Mouse (Mus musculus) liver, embryonic 13.5 days (tissue): Measurements from ENCODE around the gene Pitpnb. TPM values are rescaled to one million over a fixed set of nuclear protein-coding genes. Genes with fewer than 3 reads are reported as not detected.
A peak's percentile ranks its signal among the peaks of the same experiment; 100 is the strongest.

Source experiments
- ATAC-seq: fragments of 200-750 bp; cut with Nextera tagmentation; 2 replicates; pipeline ENCODE4 v1.8.0; 2017; ENCODE audit warnings: low read depth, mild to moderate bottlenecking, moderate number of reproducible peaks, moderate library complexity
- DNase-seq: peaks from one replicate; pipeline ENCODE4 v3.0.0; 2022
- H3K27ac ChIP-seq: fragments of 300-500 bp; sonication (generic); 2 replicates; pipeline ENCODE4 v1.5.1; 2015; ENCODE audit warnings: moderate library complexity, mild to moderate bottlenecking, inconsistent platforms
- H3K27me3 ChIP-seq: fragments of 300-500 bp; sonication (generic); 2 replicates; pipeline ENCODE4 v1.6.1; 2015; ENCODE audit warnings: mild to moderate bottlenecking, inconsistent platforms
- H3K36me3 ChIP-seq: fragments of 300-500 bp; sonication (generic); 2 replicates; pipeline ENCODE4 v1.6.1; 2015; ENCODE audit warnings: mild to moderate bottlenecking, inconsistent platforms
- H3K4me1 ChIP-seq: fragments of 300-500 bp; sonication (generic); replicated peaks from 2 replicates; pipeline ENCODE4 v1.6.1; 2015; ENCODE audit warnings: inconsistent platforms
- H3K4me2 ChIP-seq: fragments of 300-500 bp; sonication (generic); 2 replicates; pipeline ENCODE4 v1.6.1; 2015; ENCODE audit warnings: inconsistent platforms, mild to moderate bottlenecking, moderate library complexity
- H3K4me3 ChIP-seq: fragments of 300-500 bp; sonication (generic); replicated peaks from 2 replicates; pipeline ENCODE4 v1.5.1; 2015; ENCODE audit warnings: mild to moderate bottlenecking, inconsistent platforms
- H3K9ac ChIP-seq: fragments of 300-500 bp; sonication (generic); 2 replicates; pipeline ENCODE4 v1.6.1; 2015; ENCODE audit warnings: mild to moderate bottlenecking, inconsistent platforms
- H3K9me3 ChIP-seq: fragments of 300-500 bp; sonication (generic); replicated peaks from 2 replicates; pipeline ENCODE4 v1.6.1; 2016; ENCODE audit warnings: inconsistent platforms
- WGBS: fragments of 180-500 bp; shearing (Covaris S2); methylation state at CpG from one replicate; pipeline ENCODE4 v1.1.7; 2015; ENCODE audit not compliant: insufficient replicate concordance; 5-methylcytosine and 5-hydroxymethylcytosine counted together
- polyA plus RNA-seq: library from polyadenylated mRNA; unstranded; fragments of >200 nt; fragmentation: Nextera tagmentation; extraction: Ambion mirVana; gene quantifications from 2 replicates; pipeline ENCODE4 v1.2.1, GENCODE M21; 2015

Gene Pitpnb
- polyA plus RNA-seq = 41.1 and 51.0 TPM in 2 replicates

DNA sequence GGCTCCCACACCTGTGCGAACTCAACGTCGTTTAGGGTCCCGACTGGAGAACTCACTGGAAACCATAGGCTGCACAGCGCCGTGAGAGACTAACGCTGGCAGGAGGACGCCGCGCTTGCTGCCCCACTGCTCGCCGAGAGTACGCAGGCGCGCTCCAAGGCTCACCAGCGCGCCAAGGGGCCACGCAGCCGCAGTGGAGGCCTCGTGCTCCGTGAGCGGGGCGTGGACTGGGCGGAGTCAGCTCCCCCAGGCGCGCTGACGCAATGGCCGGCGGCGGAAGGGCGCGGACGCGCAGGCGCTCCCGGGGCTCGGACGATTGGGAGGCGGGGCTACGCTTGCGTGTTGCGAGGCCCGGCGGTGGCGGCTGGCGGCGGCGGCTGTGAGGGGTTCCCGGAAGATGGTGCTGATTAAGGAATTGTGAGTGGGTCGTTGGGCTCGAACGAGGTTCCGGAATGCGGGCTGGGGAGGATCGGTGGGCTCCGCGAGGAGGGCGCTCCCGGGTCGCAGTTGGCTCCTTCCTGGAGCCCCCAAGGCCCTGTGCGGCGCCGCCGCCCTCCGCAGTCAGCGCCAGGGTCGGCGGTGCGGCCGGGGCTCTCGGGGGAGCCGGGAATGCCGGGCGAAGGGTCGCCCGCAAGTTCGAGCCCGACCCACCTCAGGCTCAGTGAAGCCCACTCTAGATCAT is at the start of gene Pitpnb:
Gene Pitpnb (plus strand): TSS at position 347 of the 682 bp plus-strand sequence.
- Histone ChIP-seq H3K36me3 (peaks cover 24% of the 10 kb centered on the region), H3K27ac (peak within 1 kb of the TSS; percentile 81), H3K4me2 (peak within 1 kb of the TSS; percentile 81), H3K27me3 (no peaks in the 10 kb centered on the region), H3K4me1 (peaks cover 50% of the 10 kb centered on the region), H3K9ac (peak within 1 kb of the TSS; percentile 97), H3K4me3 (peak within 1 kb of the TSS; percentile 98), H3K9me3 (no peaks in the 10 kb centered on the region)
- ATAC-seq = peak; percentile 97
- DNase-seq = peak; percentile 98
- WGBS = 1% methylated on average over 78 of the region's 78 CpGs

GRCm38 (mm10) chr5:111284420-111285175 is 46.0 kb upstream of the Pitpnb start:
- Histone ChIP-seq H3K4me3 (no peak overlapping the region), H3K36me3 (no peaks in the 10 kb centered on the region), H3K9ac (no peak overlapping the region), H3K4me2 (no peak overlapping the region), H3K9me3 (no peaks in the 10 kb centered on the region), H3K27ac (no peak overlapping the region), H3K27me3 (no peaks in the 10 kb centered on the region), H3K4me1 (no peaks in the 10 kb centered on the region; the same call in 1 of the 2 replicates)
- ATAC-seq = no peak
- WGBS = 67% methylated on average over 19 of the region's 19 CpGs
- DNase-seq = no peak

DNA sequence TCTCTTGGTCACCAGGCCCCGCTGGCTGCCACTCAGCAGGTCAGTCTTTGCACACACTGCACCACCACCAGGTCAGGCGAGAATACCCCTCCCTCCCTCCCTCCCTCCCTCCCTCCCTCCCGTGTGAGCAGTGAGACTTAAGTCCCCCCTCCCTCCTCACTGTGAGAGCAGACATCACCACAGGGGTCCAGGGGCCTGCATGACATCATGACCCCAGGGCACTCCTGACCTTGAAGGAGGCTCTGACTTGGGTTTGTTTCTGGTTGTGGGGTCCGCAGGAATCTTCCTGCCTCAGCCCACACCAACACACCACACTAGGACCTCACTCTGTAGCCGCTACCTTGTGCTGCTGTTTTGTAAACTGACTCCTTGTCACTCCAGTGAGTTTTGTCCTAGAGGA is 43.0 kb upstream of the Pitpnb start:
- H3K4me3 ChIP-seq = no peak overlapping the region
- 58% methylated on average over 5 of the region's 5 CpGs for WGBS
- peak overlapping the region; percentile 64; the same call in 1 of the 2 replicates for H3K27ac ChIP-seq
- H3K9ac ChIP-seq = no peak overlapping the region
- H3K4me2 ChIP-seq = no peak overlapping the region
- ATAC-seq = no peak; the same call in 1 of the 2 replicates
- no peaks in the 10 kb centered on the region; the same call in 1 of the 2 replicates for H3K4me1 ChIP-seq
- no peak for DNase-seq
- H3K27me3 ChIP-seq = no peaks in the 10 kb centered on the region
- H3K36me3 ChIP-seq = no peaks in the 10 kb centered on the region
- no peaks in the 10 kb centered on the region for H3K9me3 ChIP-seq

- H3K9ac ChIP-seq = no peak overlapping the region
- WGBS = 68% methylated on average over 11 of the region's 11 CpGs
- no peaks in the 10 kb centered on the region for H3K36me3 ChIP-seq
- H3K4me1 ChIP-seq = no peaks in the 10 kb centered on the region; the same call in 1 of the 2 replicates
- peak overlapping the region; percentile 64 for H3K27ac ChIP-seq
- H3K4me2 ChIP-seq = no peak overlapping the region
- ATAC-seq = peak; percentile 55; the same call in 1 of the 2 replicates
- no peaks in the 10 kb centered on the region for H3K9me3 ChIP-seq
- no peak overlapping the region for H3K4me3 ChIP-seq
- H3K27me3 ChIP-seq = no peaks in the 10 kb centered on the region
- DNase-seq = no peak
Measured at GRCm38 (mm10) chr5:111288486-111288885, 42.1 kb upstream of the Pitpnb start.

- H3K4me2 ChIP-seq = no peak overlapping the region
- no peaks in the 10 kb centered on the region for H3K9me3 ChIP-seq
- no peaks in the 10 kb centered on the region for H3K27me3 ChIP-seq
- H3K4me1 ChIP-seq = no peaks in the 10 kb centered on the region; the same call in 1 of the 2 replicates
- no peak overlapping the region for H3K4me3 ChIP-seq
- no peak for DNase-seq
- no peak overlapping the region for H3K27ac ChIP-seq
- H3K36me3 ChIP-seq = no peaks in the 10 kb centered on the region
- H3K9ac ChIP-seq = no peak overlapping the region
- ATAC-seq = no peak
- 82% methylated on average over 11 of the region's 11 CpGs for whole genome bisulfite sequencing
Measured at GRCm38 (mm10) chr5:111290071-111290470, 40.5 kb upstream of the Pitpnb start.

- no peak for ATAC-seq
- Histone ChIP-seq H3K27ac (no peak overlapping the region), H3K9ac (no peak overlapping the region), H3K4me3 (no peak overlapping the region), H3K27me3 (no peaks in the 10 kb centered on the region), H3K36me3 (no peaks in the 10 kb centered on the region), H3K9me3 (no peaks in the 10 kb centered on the region), H3K4me1 (no peaks in the 10 kb centered on the region; the same call in 1 of the 2 replicates), H3K4me2 (no peak overlapping the region)
- WGBS = 56% methylated on average over 10 of the region's 10 CpGs
- no peak for DNase-seq
Measured at GRCm38 (mm10) chr5:111291639-111292038, 38.9 kb upstream of the Pitpnb start.

- Histone ChIP-seq H3K9me3 (no peaks in the 10 kb centered on the region), H3K4me3 (no peak overlapping the region), H3K27me3 (no peaks in the 10 kb centered on the region), H3K36me3 (no peaks in the 10 kb centered on the region), H3K4me2 (no peak overlapping the region), H3K4me1 (0 out of 2 replicates have a peak, but pooled peaks cover 3% of the 10 kb centered on the region), H3K9ac (no peak overlapping the region), H3K27ac (no peak overlapping the region)
- WGBS = 52% methylated on average over 5 of the region's 5 CpGs
- ATAC-seq (no peak), DNase-seq (no peak)
Measured at GRCm38 (mm10) chr5:111297801-111298200, 32.8 kb upstream of the Pitpnb start.

GRCm38 (mm10) chr5:111298706-111299105 is 31.9 kb upstream of the Pitpnb start:
- Histone ChIP-seq H3K4me1 (0 out of 2 replicates have a peak, but pooled peaks cover 3% of the 10 kb centered on the region), H3K27me3 (no peaks in the 10 kb centered on the region), H3K9me3 (no peaks in the 10 kb centered on the region), H3K4me2 (no peak overlapping the region), H3K4me3 (no peak overlapping the region), H3K9ac (no peak overlapping the region), H3K36me3 (no peaks in the 10 kb centered on the region), H3K27ac (no peak overlapping the region)
- ATAC-seq (no peak), DNase-seq (no peak)
- WGBS = 49% methylated on average over 7 of the region's 7 CpGs

DNA sequence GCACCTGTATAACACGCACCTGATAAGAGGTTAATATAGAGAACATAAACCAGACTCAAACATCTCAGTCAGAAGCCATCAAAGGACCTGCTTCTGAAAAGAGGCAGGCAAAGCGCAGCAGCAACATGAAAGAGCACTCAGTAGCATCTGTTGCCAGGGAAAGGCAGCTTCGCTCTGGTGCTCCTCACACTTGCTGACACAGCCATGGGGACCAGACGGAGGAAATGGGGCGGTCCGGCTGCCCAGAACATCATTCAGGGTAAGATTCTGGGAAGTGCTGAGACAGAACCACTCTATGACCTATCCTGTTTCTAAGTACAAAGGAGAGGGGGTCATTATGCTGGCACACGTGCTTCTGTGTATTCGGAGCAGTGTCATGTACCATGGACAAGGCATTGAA is 29.8 kb upstream of the Pitpnb start:
- Histone ChIP-seq H3K27me3 (no peaks in the 10 kb centered on the region), H3K4me3 (no peak overlapping the region), H3K9ac (no peak overlapping the region), H3K36me3 (no peaks in the 10 kb centered on the region), H3K4me1 (0 out of 2 replicates have a peak, but pooled peaks cover 3% of the 10 kb centered on the region), H3K4me2 (no peak overlapping the region), H3K27ac (no peak overlapping the region), H3K9me3 (no peaks in the 10 kb centered on the region)
- ATAC-seq (no peak), DNase-seq (no peak)
- WGBS = 69% methylated on average over 8 of the region's 8 CpGs

- no peak for DNase-seq
Measured at GRCm38 (mm10) chr5:111301736-111302135, 28.8 kb upstream of the Pitpnb start.

GRCm38 (mm10) chr5:111304730-111305129 is 25.8 kb upstream of the Pitpnb start:
- Histone ChIP-seq H3K4me3 (no peak overlapping the region), H3K27ac (no peak overlapping the region), H3K4me1 (no peaks in the 10 kb centered on the region), H3K27me3 (no peaks in the 10 kb centered on the region), H3K36me3 (no peaks in the 10 kb centered on the region), H3K9me3 (no peaks in the 10 kb centered on the region), H3K4me2 (no peak overlapping the region), H3K9ac (no peak overlapping the region)
- DNase-seq (no peak), ATAC-seq (no peak)
- 61% methylated on average over 3 of the region's 3 CpGs for WGBS

More at GRCm38 (mm10) chr5:111301736-111302135, 28.8 kb upstream of the Pitpnb start:
- H3K4me1 ChIP-seq = 0 out of 2 replicates have a peak, but pooled peaks cover 3% of the 10 kb centered on the region
- H3K4me3 ChIP-seq = no peak overlapping the region
- WGBS = 44% methylated on average over 7 of the region's 7 CpGs
- H3K4me2 ChIP-seq = no peak overlapping the region
- ATAC-seq = no peak
- no peaks in the 10 kb centered on the region for H3K36me3 ChIP-seq
- no peaks in the 10 kb centered on the region for H3K9me3 ChIP-seq
- H3K9ac ChIP-seq = no peak overlapping the region
- no peaks in the 10 kb centered on the region for H3K27me3 ChIP-seq
- H3K27ac ChIP-seq = no peak overlapping the region
